1 mouse cellular context compared by ENCODE assay signal in the genomic region with DNA sequence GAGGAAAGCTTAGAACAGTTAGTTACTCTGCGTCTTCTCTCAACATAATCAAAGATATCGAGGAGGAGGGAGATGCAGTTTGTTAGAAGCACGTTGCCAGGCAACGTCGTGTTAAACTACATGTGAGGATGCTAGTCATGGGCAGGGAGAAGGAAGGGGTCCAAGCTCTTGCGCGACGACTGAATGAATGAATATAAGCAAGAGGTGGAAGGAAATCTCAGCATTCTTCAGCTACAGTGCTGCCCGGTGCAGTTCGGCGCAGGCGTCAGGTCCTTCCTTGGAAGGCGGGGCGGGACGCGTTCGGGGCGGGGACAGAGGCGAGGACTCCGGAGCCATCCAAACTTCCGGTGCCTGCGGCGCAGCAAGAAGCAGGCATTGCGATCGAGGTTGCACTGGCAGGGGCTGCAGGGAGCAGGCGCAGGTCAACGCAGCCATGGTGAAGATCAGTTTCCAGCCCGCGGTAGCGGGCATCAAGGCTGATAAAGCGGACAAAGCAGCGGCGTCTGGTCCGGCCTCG.
TF ChIP-seq lines count a peak whose summit lies in the region.

Gene Itm2c, plus strand, starts transcription at position 51 of the 517 bp plus-strand sequence.

TF ChIP-seq in CH12.LX, 34 proteins besides CTCF, POLR2A, EP300 and RAD21 (continued from another document):
- peak; percentile 50; the same call in 1 of the 2 replicates for TF ChIP-seq ZMIZ1 (IDR thresholded peaks at IDR 0.05; ENCODE audit: low read depth, low read length)
- TF ChIP-seq ELF1 (IDR thresholded peaks at IDR 0.05; ENCODE audit: low read depth, low read length) = peak; percentile 66
- peak; percentile 80 for TF ChIP-seq NRF1 (IDR thresholded peaks at IDR 0.05; ENCODE audit: low read depth, low read length)
- TF ChIP-seq TBP (conservative IDR thresholded peaks at IDR 0.05; ENCODE audit: low read depth, low read length) = peak; percentile 68
- TF ChIP-seq SIN3A (IDR thresholded peaks at IDR 0.05; ENCODE audit: low read length) = 0 out of 2 replicates have a peak, but pooled peaks have one; percentile 31
- no peak for TF ChIP-seq ZNF384 (IDR thresholded peaks at IDR 0.05; ENCODE audit: low read depth, low read length)
- TF ChIP-seq MYC (IDR thresholded peaks at IDR 0.05; ENCODE audit: low read depth, low read length) = no peak
- no peak for TF ChIP-seq ZKSCAN1 (IDR thresholded peaks at IDR 0.05; ENCODE audit: borderline replicate concordance, low read depth, low read length)
- no peak for TF ChIP-seq USF1 (IDR thresholded peaks at IDR 0.05; ENCODE audit: low read depth, low read length)
